Mouse (Mus musculus) stomach, embryonic 16.5 days (tissue): ENCODE data around the gene Mbnl2. TPM values are rescaled to one million over a fixed set of nuclear protein-coding genes. Genes with fewer than 3 reads are reported as not detected.
A peak's percentile ranks its signal among the peaks of the same experiment; 100 is the strongest.

Experiments used
- ATAC-seq: fragments of 200-750 bp; cut with Nextera tagmentation; 2 replicates; pipeline ENCODE4 v1.8.0; 2017; ENCODE audit warnings: moderate number of reproducible peaks, moderate TSS enrichment; ENCODE audit not compliant: insufficient read depth, low FRiP score
- H3K27ac ChIP-seq: fragments of 300-500 bp; sonication (generic); 2 replicates; pipeline ENCODE4 v1.5.1; 2014; ENCODE audit warnings: low read length
- H3K27me3 ChIP-seq: fragments of 300-500 bp; sonication (generic); 2 replicates; pipeline ENCODE4 v1.6.1; 2014; ENCODE audit warnings: low read length, control low read depth, mixed read lengths; ENCODE audit not compliant: control insufficient read depth, insufficient read depth
- H3K36me3 ChIP-seq: fragments of 300-500 bp; sonication (generic); 2 replicates; pipeline ENCODE4 v1.6.1; 2014; ENCODE audit warnings: low read length; ENCODE audit not compliant: control insufficient read depth, insufficient read depth
- H3K4me1 ChIP-seq: fragments of 300-500 bp; sonication (generic); 2 replicates; pipeline ENCODE4 v1.6.1; 2014; ENCODE audit warnings: low read length, control low read depth, mixed read lengths; ENCODE audit not compliant: control insufficient read depth, insufficient read depth
- H3K4me2 ChIP-seq: fragments of 300-500 bp; sonication (generic); 2 replicates; pipeline ENCODE4 v1.6.1; 2014; ENCODE audit warnings: low read depth, low read length, mixed read lengths
- H3K4me3 ChIP-seq: fragments of 300-500 bp; sonication (generic); replicated peaks from 2 replicates; pipeline ENCODE4 v1.5.1; 2014; ENCODE audit warnings: mild to moderate bottlenecking, low read length
- H3K9ac ChIP-seq: fragments of 300-500 bp; sonication (generic); 2 replicates; pipeline ENCODE4 v1.6.1; 2014; ENCODE audit warnings: low read length
- H3K9me3 ChIP-seq: fragments of 300-500 bp; sonication (generic); replicated peaks from 2 replicates; pipeline ENCODE4 v1.6.1; 2016; ENCODE audit warnings: low read length, control low read depth; ENCODE audit not compliant: control insufficient read depth
- WGBS: fragments of 180-500 bp; shearing (Covaris S2); extraction: QIAGEN DNeasy Blood & Tissue Kit; methylation state at CpG from one replicate; pipeline ENCODE4 v1.1.7; 2014; 5-methylcytosine and 5-hydroxymethylcytosine counted together
- polyA plus RNA-seq: library from polyadenylated mRNA; unstranded; fragments of >200 nt; fragmentation: Nextera tagmentation; extraction: Ambion mirVana; gene quantifications from 2 replicates; pipeline ENCODE4 v1.2.1, GENCODE M21; 2015

Mbnl2 gene
- polyA plus RNA-seq, 1 experiment from 2014 or later: 131 TPM

DNA sequence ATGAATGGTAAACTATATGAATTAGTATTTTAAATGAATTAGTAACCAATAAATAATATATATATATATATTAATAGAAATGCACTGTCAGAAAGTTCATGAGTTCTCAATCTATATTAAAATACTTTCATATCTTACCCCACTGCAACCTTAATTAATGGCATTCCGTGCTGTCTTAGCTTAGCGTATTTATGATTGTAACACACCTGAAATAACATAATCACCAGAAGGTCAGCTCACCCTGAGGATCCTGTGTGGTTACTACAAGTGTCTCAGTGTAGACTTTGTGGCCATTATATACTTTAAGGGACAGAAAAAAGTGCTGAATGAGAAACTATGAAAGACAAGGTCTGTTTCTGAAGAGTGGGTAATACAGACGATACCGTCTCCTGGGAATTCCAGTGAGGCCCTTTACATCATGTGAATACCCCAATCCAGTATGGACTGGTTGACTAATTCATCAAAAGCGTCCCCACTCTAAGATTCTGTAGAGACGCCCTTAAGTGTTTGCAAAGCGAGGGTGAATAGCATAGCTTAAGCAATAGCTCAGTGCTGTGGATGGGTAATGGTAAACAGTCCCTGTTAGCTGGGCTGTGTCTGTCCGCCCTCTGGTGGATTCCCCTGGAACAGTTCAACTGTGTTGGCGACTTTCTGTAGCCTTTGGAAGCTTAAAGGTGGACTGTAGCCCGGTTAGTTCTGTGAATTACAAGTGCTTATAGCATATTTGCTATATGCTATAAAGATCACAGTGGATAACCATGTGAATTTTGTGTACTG, 122.6 kb downstream of the Mbnl2 start:
- Histone ChIP-seq H3K27ac (no peak overlapping the region), H3K9me3 (no peaks in the 10 kb centered on the region), H3K9ac (no peak overlapping the region), H3K4me2 (no peak overlapping the region), H3K4me3 (no peak overlapping the region), H3K27me3 (no peaks in the 10 kb centered on the region), H3K36me3 (peaks cover 11% of the 10 kb centered on the region; the same call in 1 of the 2 replicates), H3K4me1 (no peaks in the 10 kb centered on the region)
- WGBS: 36% methylated on average over 10 of the region's 10 CpGs
- peak; percentile 85; the same call in 1 of the 2 replicates for ATAC-seq

- Histone ChIP-seq H3K27ac (no peak overlapping the region), H3K9ac (no peak overlapping the region), H3K4me3 (no peak overlapping the region), H3K9me3 (no peaks in the 10 kb centered on the region), H3K4me1 (no peaks in the 10 kb centered on the region; the same call in 1 of the 2 replicates), H3K27me3 (no peaks in the 10 kb centered on the region), H3K4me2 (no peak overlapping the region), H3K36me3 (peaks cover 11% of the 10 kb centered on the region; the same call in 1 of the 2 replicates)
- WGBS: 79% methylated on average over 6 of the region's 6 CpGs
- no peak for ATAC-seq
These were observed 124.1 kb downstream of the Mbnl2 start for GRCm38 (mm10) chr14:120399614-120400013.

DNA sequence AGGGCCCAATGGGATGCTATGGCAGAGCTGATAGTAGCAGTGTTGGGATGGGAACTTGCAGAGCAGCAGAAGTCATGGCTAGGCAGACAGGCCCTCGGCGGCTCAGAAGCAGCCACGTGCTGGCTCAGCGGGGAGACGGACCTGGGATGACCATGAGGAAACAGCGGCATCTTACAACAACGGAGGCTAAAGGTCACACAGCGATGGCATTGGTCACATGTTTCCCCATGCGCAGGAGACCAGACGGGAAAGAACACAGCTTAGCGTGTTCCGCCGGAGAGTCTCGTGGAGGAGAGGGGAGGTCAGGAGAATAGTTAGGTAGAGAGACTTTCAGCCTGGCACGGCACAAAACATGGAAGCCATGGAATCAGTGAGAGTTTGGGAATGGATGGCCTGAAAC, 125.7 kb downstream of the Mbnl2 start:
- no peak overlapping the region for H3K27ac ChIP-seq
- H3K9ac ChIP-seq: no peak overlapping the region
- no peak overlapping the region for H3K4me3 ChIP-seq
- no peak for ATAC-seq
- peaks cover 10% of the 10 kb centered on the region for H3K4me1 ChIP-seq
- H3K27me3 ChIP-seq: no peaks in the 10 kb centered on the region
- H3K4me2 ChIP-seq: no peak overlapping the region
- 88% methylated on average over 15 of the region's 15 CpGs for WGBS
- H3K9me3 ChIP-seq: no peaks in the 10 kb centered on the region
- peaks cover 11% of the 10 kb centered on the region; the same call in 1 of the 2 replicates for H3K36me3 ChIP-seq

DNA sequence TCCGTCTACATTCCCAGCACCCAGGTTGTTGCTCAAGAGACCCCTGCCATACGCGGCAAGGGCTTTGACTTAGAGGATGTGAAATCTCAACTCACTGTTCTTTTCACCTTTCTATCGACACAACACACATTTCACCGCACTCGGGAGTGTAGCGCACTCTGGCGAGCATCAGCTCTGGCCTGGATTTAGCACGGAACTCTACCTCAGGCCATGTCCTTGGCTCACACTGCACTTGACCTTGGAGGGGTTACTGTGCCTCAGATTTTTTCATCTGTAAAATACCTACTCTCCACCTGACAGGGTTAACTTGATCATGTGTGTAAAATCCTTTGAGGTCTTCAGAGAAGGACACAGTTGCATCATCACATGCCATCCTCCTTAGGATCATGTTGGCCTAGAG, 127.2 kb downstream of the Mbnl2 start:
- Histone ChIP-seq H3K4me3 (no peak overlapping the region), H3K27me3 (no peaks in the 10 kb centered on the region), H3K27ac (no peak overlapping the region), H3K36me3 (0 out of 2 replicates have a peak, but pooled peaks cover 11% of the 10 kb centered on the region), H3K4me2 (no peak overlapping the region), H3K9me3 (no peaks in the 10 kb centered on the region), H3K9ac (no peak overlapping the region), H3K4me1 (peaks cover 14% of the 10 kb centered on the region)
- 96% methylated on average over 9 of the region's 9 CpGs for WGBS
- ATAC-seq: no peak

DNA sequence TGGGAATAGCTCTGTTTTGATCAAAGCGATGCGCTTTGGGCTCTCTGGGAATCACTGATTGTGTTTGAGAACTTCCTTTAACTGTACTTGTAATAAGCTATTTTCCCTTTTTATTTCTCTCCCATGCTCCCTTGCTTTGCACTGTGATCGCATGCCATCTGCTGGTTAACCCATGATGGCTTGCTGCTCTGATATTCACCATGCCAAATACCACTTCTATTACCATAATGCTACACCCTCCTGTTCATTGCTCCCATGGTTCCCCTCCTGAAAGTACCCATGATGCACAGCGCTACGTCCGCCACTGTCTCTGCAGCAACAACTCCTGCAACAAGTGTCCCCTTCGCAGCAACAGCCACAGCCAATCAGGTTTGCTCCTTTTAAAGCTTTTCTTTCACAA, 128.9 kb downstream of the Mbnl2 start:
- WGBS: 95% methylated on average over 7 of the region's 7 CpGs
- H3K4me2 ChIP-seq: no peak overlapping the region
- H3K36me3 ChIP-seq: 0 out of 2 replicates have a peak, but pooled peaks cover 11% of the 10 kb centered on the region
- no peak for ATAC-seq
- no peak overlapping the region for H3K9ac ChIP-seq
- no peaks in the 10 kb centered on the region for H3K9me3 ChIP-seq
- peak overlapping the region; percentile 6; the same call in 1 of the 2 replicates for H3K27ac ChIP-seq
- peaks cover 14% of the 10 kb centered on the region for H3K4me1 ChIP-seq
- H3K27me3 ChIP-seq: no peaks in the 10 kb centered on the region
- H3K4me3 ChIP-seq: no peak overlapping the region

DNA sequence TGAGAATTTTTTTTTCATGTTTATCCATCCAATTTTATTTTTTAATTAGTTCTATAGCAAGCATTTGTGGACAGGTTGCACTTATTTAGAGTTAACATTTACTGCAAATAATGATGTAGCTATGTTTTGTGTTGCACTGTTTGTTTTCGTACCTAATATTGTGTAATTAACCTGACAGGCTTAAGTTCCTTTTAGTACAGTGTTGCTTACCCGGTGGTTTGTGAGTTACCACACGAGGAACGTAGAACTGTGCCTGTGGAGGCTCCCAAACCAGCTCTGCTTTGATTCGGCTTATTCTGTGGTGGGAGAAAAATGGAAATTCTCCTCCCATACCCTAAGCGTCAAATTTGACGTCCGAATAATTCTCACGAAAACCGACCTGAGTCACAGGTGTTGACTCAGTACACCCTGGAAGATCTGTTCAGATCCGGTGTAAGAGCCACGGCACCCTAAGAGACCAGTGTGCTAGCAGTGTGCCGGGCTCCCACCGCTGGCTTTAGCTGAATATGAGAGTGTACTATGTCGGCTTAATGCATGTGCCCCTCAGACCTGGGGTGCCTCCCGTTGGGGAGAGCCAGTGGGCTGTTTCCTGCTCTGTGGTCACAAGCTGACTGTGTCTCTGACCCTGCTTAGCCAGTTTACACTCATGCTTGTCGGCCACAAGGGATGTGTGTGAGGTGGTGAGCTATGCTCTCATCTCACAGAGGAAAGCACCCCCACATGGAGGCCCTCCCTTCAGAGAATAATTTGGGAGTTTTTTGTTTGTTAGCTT, 129.5 kb downstream of the Mbnl2 start:
- H3K27ac ChIP-seq: peak overlapping the region; percentile 89
- H3K36me3 ChIP-seq: 0 out of 2 replicates have a peak, but pooled peaks cover 11% of the 10 kb centered on the region
- 58% methylated on average over 17 of the region's 17 CpGs for WGBS

DNA sequence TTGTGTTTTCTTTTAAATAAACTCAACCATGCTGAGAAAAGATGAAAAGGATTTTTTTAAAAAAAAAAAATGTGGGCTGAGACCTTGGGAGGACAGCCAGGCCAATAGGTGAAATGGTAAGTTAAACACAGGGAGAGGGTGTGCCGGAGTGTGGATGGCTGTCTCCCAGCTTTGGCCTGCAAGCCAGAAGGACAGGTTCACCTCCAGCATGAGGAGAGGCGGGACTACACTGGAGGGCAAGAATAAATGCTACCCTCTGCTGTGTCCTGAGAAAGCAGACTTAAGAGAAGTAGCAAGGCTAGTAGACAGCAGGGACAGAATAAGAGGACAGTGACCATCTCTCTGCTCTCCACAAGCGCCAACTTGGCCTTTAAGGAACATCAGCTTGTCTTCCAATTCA, 130.1 kb downstream of the Mbnl2 start:
- Histone ChIP-seq H3K36me3 (peaks cover 11% of the 10 kb centered on the region; the same call in 1 of the 2 replicates), H3K27me3 (no peaks in the 10 kb centered on the region), H3K4me1 (peaks cover 14% of the 10 kb centered on the region), H3K4me3 (no peak overlapping the region), H3K27ac (peak overlapping the region; percentile 89), H3K4me2 (no peak overlapping the region), H3K9me3 (no peaks in the 10 kb centered on the region), H3K9ac (peak overlapping the region; percentile 37; the same call in 1 of the 2 replicates)
- ATAC-seq: peak; percentile 48
- WGBS: 69% methylated on average over 3 of the region's 3 CpGs

More for the DNA sequence above, 129.5 kb downstream of the Mbnl2 start:
- Histone ChIP-seq H3K9ac (peak overlapping the region; percentile 43), H3K9me3 (no peaks in the 10 kb centered on the region), H3K27me3 (no peaks in the 10 kb centered on the region), H3K4me2 (no peak overlapping the region), H3K4me1 (peaks cover 14% of the 10 kb centered on the region), H3K4me3 (no peak overlapping the region)
- no peak for ATAC-seq

DNA sequence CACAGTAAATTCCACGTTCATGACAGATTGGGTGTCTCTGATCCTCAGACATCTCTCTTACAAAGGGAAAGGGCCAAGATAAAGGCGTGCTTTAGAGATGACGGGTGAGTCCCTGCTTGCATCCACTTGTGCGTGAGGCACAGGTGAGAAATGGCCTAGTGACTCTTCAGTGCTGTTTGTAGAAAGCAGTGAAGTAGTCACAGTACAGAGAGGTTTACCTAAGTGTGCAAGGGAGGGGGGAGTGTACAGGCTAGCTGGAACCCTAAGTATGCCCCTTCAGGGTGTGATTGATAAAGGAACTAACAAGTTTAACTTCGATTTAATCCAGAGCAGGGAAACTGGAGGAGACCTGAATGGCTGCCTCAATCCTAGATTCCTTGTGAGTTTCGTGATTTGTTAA, 130.8 kb downstream of the Mbnl2 start:
- Histone ChIP-seq H3K27me3 (no peaks in the 10 kb centered on the region), H3K9me3 (no peaks in the 10 kb centered on the region), H3K4me3 (no peak overlapping the region), H3K36me3 (peaks cover 9% of the 10 kb centered on the region; the same call in 1 of the 2 replicates), H3K9ac (no peak overlapping the region), H3K4me1 (peaks cover 14% of the 10 kb centered on the region), H3K27ac (peak overlapping the region; percentile 89), H3K4me2 (no peak overlapping the region; the same call in 1 of the 2 replicates)
- peak; percentile 57; the same call in 1 of the 2 replicates for ATAC-seq
- WGBS: 56% methylated on average over 6 of the region's 6 CpGs

DNA sequence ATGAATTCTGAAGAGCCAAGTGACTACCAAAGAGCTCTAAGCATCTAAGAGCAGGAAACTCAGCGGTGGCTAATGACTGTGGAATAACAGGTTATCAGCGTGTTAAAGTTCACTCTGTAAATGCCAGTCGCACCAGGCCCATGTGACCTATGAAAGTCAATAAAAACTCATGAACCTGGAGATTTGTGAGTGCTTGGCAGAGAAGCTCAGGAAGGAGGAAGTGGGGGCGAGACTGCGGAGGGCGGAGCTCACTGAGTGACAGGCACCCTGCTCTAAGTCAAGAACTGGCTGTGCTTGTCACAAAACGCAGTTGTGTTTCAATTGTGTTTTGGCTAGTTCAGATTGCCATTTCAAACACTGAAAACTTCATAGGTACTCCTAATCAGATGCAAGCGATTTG, 131.4 kb downstream of the Mbnl2 start:
- H3K4me3 ChIP-seq: no peak overlapping the region
- peak overlapping the region; percentile 89 for H3K27ac ChIP-seq
- no peaks in the 10 kb centered on the region for H3K9me3 ChIP-seq
- WGBS: 53% methylated on average over 8 of the region's 8 CpGs
- H3K36me3 ChIP-seq: peaks cover 9% of the 10 kb centered on the region; the same call in 1 of the 2 replicates
- H3K4me2 ChIP-seq: no peak overlapping the region
- peaks cover 14% of the 10 kb centered on the region for H3K4me1 ChIP-seq
- H3K27me3 ChIP-seq: no peaks in the 10 kb centered on the region
- H3K9ac ChIP-seq: no peak overlapping the region
- peak; percentile 87 for ATAC-seq
